Mouse (Mus musculus) erythroblast, embryonic 14.5 days (primary cell): Measurements from ENCODE around the gene Wdr95.

Source experiments
- GATA1 ChIP-seq: IDR thresholded peaks from 2 replicates; pipeline ENCODE4 v1.6.1; 2012; ENCODE audit warnings: low read length, inconsistent platforms, mixed read lengths
- TAL1 ChIP-seq: IDR thresholded peaks from 3 replicates; pipeline ENCODE4 v1.6.1; 2012; ENCODE audit warnings: low read length, inconsistent platforms, mixed read lengths

DNA sequence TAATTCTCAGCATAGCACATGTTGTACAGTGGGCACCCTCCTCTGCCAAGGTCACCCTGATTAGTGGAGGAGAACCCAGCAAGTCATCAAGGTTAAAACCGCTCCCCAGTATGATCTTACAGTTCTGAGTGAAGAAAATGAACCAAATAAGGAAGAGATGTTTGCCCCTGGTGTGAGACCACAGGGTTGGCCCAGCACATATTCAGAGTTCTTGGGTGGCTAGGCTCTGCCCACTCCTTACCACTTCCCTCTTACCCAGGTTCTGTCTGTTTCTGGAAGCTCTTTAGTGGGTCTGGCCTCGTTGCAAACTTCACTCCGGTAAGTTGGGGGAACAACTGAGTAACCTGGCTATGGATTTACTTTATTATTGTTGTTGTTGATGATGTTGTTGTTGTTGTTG lies 65.7 kb downstream of the Wdr95 start:
- no peak for TF ChIP-seq GATA1
- TF ChIP-seq TAL1, result no peak
